Mouse (Mus musculus) forelimb bud, embryonic 11.5 days (tissue): ENCODE measurements around the gene Srgn.
A peak's percentile ranks its signal among the peaks of the same experiment; 100 is the strongest.
"Not testable (repeated sequence)": the region's sequence is repeated elsewhere in the genome, so short reads cannot be mapped to it uniquely, and the experiment has no call there.

Experiments used
- DNase-seq: peaks from one replicate; pipeline ENCODE4 v3.0.0-alpha.2; 2012; ENCODE audit warnings: low read depth, low spot score

Srgn gene

GRCm38 (mm10) chr10:62485878-62486582 is 41.2 kb downstream of the Srgn start:
- DNase-seq, result no peak

- DNase-seq, result no peak
Measured at GRCm38 (mm10) chr10:62481108-62481852, 46.0 kb downstream of the Srgn start.

GRCm38 (mm10) chr10:62476980-62477379 is 50.3 kb downstream of the Srgn start:
- no peak for DNase-seq

GRCm38 (mm10) chr10:62474944-62475343 is 52.3 kb downstream of the Srgn start:
- DNase-seq, result no peak

GRCm38 (mm10) chr10:62471105-62471504 is 56.1 kb downstream of the Srgn start:
- peak; percentile 4 for DNase-seq

- DNase-seq, result no peak
Measured at GRCm38 (mm10) chr10:62469736-62470135, 57.5 kb downstream of the Srgn start.

- DNase-seq, result no peak
Measured at GRCm38 (mm10) chr10:62461321-62461720, 65.9 kb downstream of the Srgn start.

- not testable (repeated sequence) for DNase-seq
Measured at GRCm38 (mm10) chr10:62452001-62452400, 75.2 kb downstream of the Srgn start.

GRCm38 (mm10) chr10:62450280-62450640 is 77.0 kb downstream of the Srgn start:
- DNase-seq, result no peak

- peak; percentile 88 for DNase-seq
Measured at GRCm38 (mm10) chr10:62449364-62450279, 77.6 kb downstream of the Srgn start, which contains the start of the genes 4930507D05Rik and Supv3l1. 4930507D05Rik (plus strand) TSS chr10:62449489. Supv3l1 (minus strand) TSS chr10:62449738.
